Mouse (Mus musculus): Measurements from ENCODE around the gene Chst11. TPM values are rescaled to one million over a fixed set of nuclear protein-coding genes. Genes with fewer than 3 reads are reported as not detected.

The Chst11 gene
- polyA plus RNA-seq, 1 experiment from 2014 or later: 5.2 TPM

DNA sequence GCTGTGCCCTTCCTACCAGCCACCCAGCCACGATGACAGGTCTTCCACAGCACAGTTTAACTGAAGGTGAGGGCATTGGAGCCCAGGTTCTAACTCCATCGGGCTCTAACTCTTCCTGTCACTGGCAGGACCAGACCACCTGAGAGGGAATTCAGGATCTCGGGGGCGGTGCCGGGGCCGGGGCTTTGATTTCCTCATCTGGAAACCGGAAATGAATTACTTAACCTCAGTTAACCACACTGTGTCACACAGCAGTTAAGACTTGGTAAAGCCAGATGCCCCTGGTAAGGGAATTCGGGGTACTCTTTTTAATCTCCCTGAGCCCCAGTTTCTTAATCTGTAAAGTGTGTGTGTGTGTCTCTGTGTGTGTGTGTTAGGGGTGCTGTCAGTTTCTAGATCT lies 115.6 kb downstream of the Chst11 start:
- no peaks in the 10 kb centered on the region for H3K36me3 ChIP-seq (ENCODE audit: control insufficient read depth, insufficient read depth, low read length)
- no peak overlapping the region for H3K4me3 ChIP-seq (ENCODE audit: low read depth, low read length)
- peaks cover 30% of the 10 kb centered on the region for H3K4me1 ChIP-seq (ENCODE audit: control insufficient read depth, insufficient read depth, low read length)
- H3K27me3 ChIP-seq (ENCODE audit: control insufficient read depth, insufficient read depth, low read length): no peaks in the 10 kb centered on the region
- no peak overlapping the region for H3K27ac ChIP-seq (ENCODE audit: low read depth, low read length)
- H3K4me2 ChIP-seq (ENCODE audit: low read depth, low read length): no peak overlapping the region
- ATAC-seq (ENCODE audit: low read depth): no peak
- WGBS: 72% methylated on average over 8 of the region's 8 CpGs
- H3K9me3 ChIP-seq (ENCODE audit: control insufficient read depth, low read length): no peaks in the 10 kb centered on the region
- H3K9ac ChIP-seq (replicated peaks; ENCODE audit: low read depth, low read length): no peak overlapping the region

DNA sequence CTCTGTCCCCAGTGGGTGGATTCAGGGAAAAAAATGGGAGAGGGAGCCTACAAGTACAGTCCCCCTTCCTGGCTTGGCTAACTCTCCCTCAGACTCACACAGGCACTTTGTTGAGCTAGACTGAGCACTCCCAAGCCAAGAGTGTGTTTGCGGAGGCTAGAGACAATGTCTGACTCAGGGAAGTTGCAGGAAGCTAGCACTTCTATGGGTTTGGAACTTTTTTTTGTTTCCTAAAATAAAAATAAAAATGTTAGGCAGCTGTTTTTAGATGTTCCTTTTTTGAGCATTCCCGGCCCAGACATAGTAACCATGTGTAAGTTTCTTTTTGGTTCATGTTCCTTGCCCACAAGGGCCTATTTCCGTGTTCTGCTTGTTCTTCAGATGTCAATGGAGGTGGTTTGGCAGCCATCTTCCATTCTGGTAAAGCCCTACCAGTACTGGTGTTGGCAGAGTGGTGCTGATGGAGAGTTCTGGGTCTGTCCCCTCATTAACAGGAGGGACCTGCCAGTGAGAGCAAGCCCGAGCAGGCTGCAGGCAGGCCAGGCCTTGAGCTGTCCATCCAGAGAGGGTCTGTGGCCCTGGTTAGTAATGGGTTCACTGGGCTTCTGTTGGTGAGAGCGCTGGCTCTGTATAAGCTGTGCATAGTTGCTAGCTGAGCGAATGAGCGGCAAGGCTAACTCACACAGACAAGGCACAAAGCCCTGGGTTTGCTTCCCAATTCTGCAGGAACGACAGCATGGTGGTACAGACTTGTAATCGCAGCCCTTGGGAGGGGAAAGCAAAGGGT lies 116.3 kb downstream of the Chst11 start:
- Histone ChIP-seq H3K27me3 (ENCODE audit: control insufficient read depth, insufficient read depth, low read length) (no peaks in the 10 kb centered on the region), H3K4me1 (ENCODE audit: control insufficient read depth, insufficient read depth, low read length) (peaks cover 30% of the 10 kb centered on the region)

DNA sequence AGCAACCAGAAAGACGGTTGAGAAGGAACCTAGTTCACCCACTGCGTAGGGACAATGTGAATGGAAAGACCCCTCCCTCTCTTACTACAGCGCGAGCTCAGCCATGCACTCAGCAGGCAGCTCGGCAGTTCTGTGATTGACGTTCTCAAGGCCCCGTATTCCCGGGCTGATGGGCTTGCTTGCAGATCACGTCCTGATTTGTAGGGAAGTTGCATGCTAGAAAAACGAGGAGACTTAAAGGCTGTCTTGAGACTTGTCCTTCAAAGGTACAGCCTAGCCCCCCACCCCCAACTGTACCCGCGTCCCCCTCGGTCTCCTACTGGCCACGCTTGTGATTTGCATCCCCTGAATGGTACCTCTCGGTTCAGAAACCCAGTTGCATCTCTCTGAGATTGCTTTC lies 117.4 kb downstream of the Chst11 start:
- H3K9ac ChIP-seq (replicated peaks; ENCODE audit: low read depth, low read length): 0 out of 2 replicates have a peak overlapping the region, but pooled peaks have one; percentile 7
- H3K4me2 ChIP-seq (ENCODE audit: low read depth, low read length): no peak overlapping the region
- H3K9me3 ChIP-seq (ENCODE audit: control insufficient read depth, low read length): no peaks in the 10 kb centered on the region
- H3K36me3 ChIP-seq (ENCODE audit: control insufficient read depth, insufficient read depth, low read length): no peaks in the 10 kb centered on the region
- H3K4me1 ChIP-seq (ENCODE audit: control insufficient read depth, insufficient read depth, low read length): peaks cover 29% of the 10 kb centered on the region
- H3K27me3 ChIP-seq (ENCODE audit: control insufficient read depth, insufficient read depth, low read length): no peaks in the 10 kb centered on the region
- peak overlapping the region; percentile 10; the same call in 1 of the 2 replicates for H3K27ac ChIP-seq (ENCODE audit: low read depth, low read length)
- WGBS: 12% methylated on average over 15 of the region's 15 CpGs
- ATAC-seq (ENCODE audit: low read depth): no peak
- no peak overlapping the region for H3K4me3 ChIP-seq (ENCODE audit: low read depth, low read length)

More for the DNA sequence above, 116.3 kb downstream of the Chst11 start:
- no peak overlapping the region for H3K4me3 ChIP-seq (ENCODE audit: low read depth, low read length)
- ATAC-seq (ENCODE audit: low read depth): no peak
- no peak overlapping the region for H3K9ac ChIP-seq (replicated peaks; ENCODE audit: low read depth, low read length)
- no peaks in the 10 kb centered on the region for H3K36me3 ChIP-seq (ENCODE audit: control insufficient read depth, insufficient read depth, low read length)
- WGBS: 88% methylated on average over 9 of the region's 9 CpGs
- no peak overlapping the region for H3K27ac ChIP-seq (ENCODE audit: low read depth, low read length)
- H3K9me3 ChIP-seq (ENCODE audit: control insufficient read depth, low read length): no peaks in the 10 kb centered on the region
- H3K4me2 ChIP-seq (ENCODE audit: low read depth, low read length): no peak overlapping the region

DNA sequence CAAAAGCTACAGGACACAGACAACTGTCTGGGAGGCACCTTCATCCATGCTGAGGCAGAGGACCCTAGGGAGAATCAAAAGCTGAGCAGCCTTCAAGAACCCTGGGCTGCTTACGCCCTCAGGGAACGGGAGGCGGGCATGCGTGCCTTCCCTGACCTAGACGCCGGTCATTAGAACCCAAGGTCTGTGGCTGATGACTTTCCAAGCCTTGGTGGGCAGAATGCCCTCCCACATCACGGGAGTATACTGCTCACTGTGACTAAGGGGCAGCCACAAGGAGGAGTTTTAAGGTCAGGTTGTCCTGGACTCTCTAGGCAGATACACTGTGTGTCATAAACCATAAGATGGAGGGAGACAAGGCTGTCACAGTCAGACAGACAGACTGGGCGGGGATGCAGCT lies 118.9 kb downstream of the Chst11 start:
- ATAC-seq (ENCODE audit: low read depth): no peak
- Histone ChIP-seq H3K9ac (replicated peaks; ENCODE audit: low read depth, low read length) (no peak overlapping the region), H3K27ac (ENCODE audit: low read depth, low read length) (no peak overlapping the region), H3K9me3 (ENCODE audit: control insufficient read depth, low read length) (no peaks in the 10 kb centered on the region), H3K27me3 (ENCODE audit: control insufficient read depth, insufficient read depth, low read length) (no peaks in the 10 kb centered on the region), H3K4me3 (ENCODE audit: low read depth, low read length) (no peak overlapping the region), H3K4me2 (ENCODE audit: low read depth, low read length) (no peak overlapping the region), H3K4me1 (ENCODE audit: control insufficient read depth, insufficient read depth, low read length) (peaks cover 27% of the 10 kb centered on the region), H3K36me3 (ENCODE audit: control insufficient read depth, insufficient read depth, low read length) (no peaks in the 10 kb centered on the region)
- 84% methylated on average over 8 of the region's 8 CpGs for WGBS

DNA sequence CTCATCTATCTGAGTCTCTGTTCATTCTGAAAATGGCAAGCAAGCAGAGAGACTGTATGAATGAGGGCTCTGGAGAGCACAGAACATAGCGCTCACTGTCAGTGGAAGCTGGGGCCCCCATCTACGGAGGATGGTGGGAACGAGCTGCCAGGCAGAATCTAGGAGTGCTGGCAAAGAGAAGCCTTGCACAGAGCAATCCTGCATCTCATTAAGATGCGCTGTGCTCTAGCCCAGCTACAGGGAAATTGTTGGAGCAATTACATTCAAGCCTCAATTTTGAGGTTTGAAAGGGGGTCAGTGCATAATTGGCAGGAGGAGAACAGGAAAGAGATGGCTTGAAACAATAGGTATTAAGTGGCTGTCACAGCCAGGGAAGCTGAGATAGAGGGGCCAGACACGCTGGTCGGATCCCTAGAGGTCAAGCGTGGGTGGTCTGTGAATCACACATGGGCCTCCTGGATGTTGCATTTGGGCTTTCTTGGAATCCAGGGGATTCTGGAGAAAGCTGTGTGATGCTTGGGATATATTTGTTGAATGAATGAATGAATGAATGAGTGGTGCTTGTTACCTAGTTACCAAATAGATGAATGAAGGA lies 121.0 kb downstream of the Chst11 start:
- Histone ChIP-seq H3K9me3 (ENCODE audit: control insufficient read depth, low read length) (no peaks in the 10 kb centered on the region), H3K4me1 (ENCODE audit: control insufficient read depth, insufficient read depth, low read length) (peaks cover 27% of the 10 kb centered on the region), H3K27me3 (ENCODE audit: control insufficient read depth, insufficient read depth, low read length) (no peaks in the 10 kb centered on the region), H3K27ac (ENCODE audit: low read depth, low read length) (0 out of 2 replicates have a peak overlapping the region, but pooled peaks have one; percentile 11), H3K4me3 (ENCODE audit: low read depth, low read length) (no peak overlapping the region), H3K9ac (replicated peaks; ENCODE audit: low read depth, low read length) (no peak overlapping the region), H3K36me3 (ENCODE audit: control insufficient read depth, insufficient read depth, low read length) (no peaks in the 10 kb centered on the region), H3K4me2 (ENCODE audit: low read depth, low read length) (no peak overlapping the region)
- WGBS: 24% methylated on average over 7 of the region's 7 CpGs
- peak; percentile 52; the same call in 1 of the 2 replicates for ATAC-seq (ENCODE audit: low read depth)

DNA sequence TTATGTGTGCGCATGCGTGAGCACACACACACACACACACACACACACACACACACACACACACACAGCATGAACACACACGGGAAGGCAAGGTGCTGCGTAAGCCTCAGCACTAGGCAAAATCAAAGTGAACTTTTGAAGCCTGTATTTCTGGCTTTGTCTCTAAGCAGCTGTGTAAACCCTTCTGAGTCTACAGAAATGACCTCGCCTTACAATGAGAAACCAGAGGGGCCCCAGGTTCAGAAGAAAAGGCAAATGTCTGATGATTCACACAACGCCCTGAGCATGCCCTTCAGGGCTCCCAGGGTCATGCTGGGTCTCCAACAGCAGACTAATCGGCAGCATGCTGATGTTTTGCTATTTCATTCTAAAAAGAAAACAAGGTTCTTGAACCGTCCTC lies 122.1 kb downstream of the Chst11 start:
- ATAC-seq (ENCODE audit: low read depth): no peak
- no peak overlapping the region for H3K4me2 ChIP-seq (ENCODE audit: low read depth, low read length)
- H3K9ac ChIP-seq (replicated peaks; ENCODE audit: low read depth, low read length): no peak overlapping the region
- no peaks in the 10 kb centered on the region for H3K9me3 ChIP-seq (ENCODE audit: control insufficient read depth, low read length)
- H3K27me3 ChIP-seq (ENCODE audit: control insufficient read depth, insufficient read depth, low read length): no peaks in the 10 kb centered on the region
- H3K27ac ChIP-seq (ENCODE audit: low read depth, low read length): no peak overlapping the region; the same call in 1 of the 2 replicates
- WGBS: 39% methylated on average over 8 of the region's 8 CpGs
- H3K36me3 ChIP-seq (ENCODE audit: control insufficient read depth, insufficient read depth, low read length): no peaks in the 10 kb centered on the region
- no peak overlapping the region for H3K4me3 ChIP-seq (ENCODE audit: low read depth, low read length)
- H3K4me1 ChIP-seq (ENCODE audit: control insufficient read depth, insufficient read depth, low read length): peaks cover 27% of the 10 kb centered on the region

DNA sequence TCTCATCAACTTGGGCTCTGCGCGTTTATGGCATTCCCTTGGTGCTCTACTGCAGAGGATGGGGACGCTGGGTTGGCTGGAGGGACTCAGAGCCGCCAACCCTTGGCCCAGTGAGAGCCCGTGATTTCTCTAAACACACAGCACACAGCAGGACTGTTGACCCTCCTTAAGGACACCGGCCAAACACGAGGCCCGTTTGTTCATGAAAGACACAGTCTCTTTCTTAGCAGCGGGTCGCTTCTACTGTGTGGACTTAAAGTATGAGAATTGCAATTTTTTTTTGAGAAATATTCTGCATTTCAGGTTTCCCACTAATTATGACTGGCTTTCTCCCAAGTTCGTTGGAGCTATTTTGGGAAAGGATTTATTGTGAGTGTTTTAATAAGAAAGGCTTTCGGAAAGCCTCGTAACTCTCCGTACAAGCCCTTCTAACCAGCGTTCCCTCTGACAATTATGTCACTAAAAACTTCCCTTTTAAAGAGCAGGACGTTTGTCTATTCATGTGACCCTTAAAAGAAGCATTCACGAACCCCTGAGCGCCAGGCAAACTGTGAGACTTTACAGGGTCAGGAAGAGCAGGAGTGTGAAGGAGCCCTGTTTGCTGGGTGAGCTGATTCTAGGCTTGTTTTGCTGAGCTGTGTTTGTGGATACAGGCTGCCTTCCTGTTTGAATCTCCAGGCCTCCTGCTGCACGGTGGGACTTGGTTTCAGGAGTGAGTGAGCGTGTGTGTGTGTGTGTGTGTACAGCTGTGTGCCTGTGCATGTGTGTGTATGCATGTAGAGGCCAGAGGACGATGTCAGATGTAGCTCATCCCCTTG lies 122.8 kb downstream of the Chst11 start:
- no peak overlapping the region; the same call in 1 of the 2 replicates for H3K27ac ChIP-seq (ENCODE audit: low read depth, low read length)
- WGBS: 25% methylated on average over 21 of the region's 21 CpGs
- H3K9me3 ChIP-seq (ENCODE audit: control insufficient read depth, low read length): no peaks in the 10 kb centered on the region
- no peak overlapping the region for H3K4me2 ChIP-seq (ENCODE audit: low read depth, low read length)
- no peaks in the 10 kb centered on the region for H3K27me3 ChIP-seq (ENCODE audit: control insufficient read depth, insufficient read depth, low read length)
- peaks cover 21% of the 10 kb centered on the region for H3K4me1 ChIP-seq (ENCODE audit: control insufficient read depth, insufficient read depth, low read length)
- no peak for ATAC-seq (ENCODE audit: low read depth)
- no peak overlapping the region for H3K9ac ChIP-seq (replicated peaks; ENCODE audit: low read depth, low read length)
- no peak overlapping the region for H3K4me3 ChIP-seq (ENCODE audit: low read depth, low read length)
- no peaks in the 10 kb centered on the region for H3K36me3 ChIP-seq (ENCODE audit: control insufficient read depth, insufficient read depth, low read length)

DNA sequence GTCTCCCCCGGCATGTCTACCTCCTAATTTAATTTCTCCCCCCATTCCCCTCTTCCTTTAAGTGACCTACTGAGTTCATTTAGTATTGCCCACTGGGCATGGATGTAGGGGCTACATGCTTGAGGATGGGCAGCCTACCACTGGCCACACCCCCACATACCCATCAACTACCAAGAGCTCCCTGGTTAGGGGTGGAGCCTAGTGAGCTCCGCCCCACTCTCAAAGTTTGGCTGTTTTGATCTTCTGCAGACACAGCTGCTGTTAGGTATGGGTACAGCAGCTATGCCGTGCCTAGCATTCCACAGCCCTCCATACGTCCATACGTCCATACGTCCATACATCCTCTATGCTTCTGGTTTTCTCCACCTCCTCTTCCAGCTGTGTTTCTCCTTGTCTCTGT lies 123.6 kb downstream of the Chst11 start:
- ATAC-seq (ENCODE audit: low read depth): no peak
- 98% methylated on average over 6 of the region's 6 CpGs for WGBS
- Histone ChIP-seq H3K4me1 (ENCODE audit: control insufficient read depth, insufficient read depth, low read length) (peaks cover 20% of the 10 kb centered on the region), H3K9me3 (ENCODE audit: control insufficient read depth, low read length) (no peaks in the 10 kb centered on the region), H3K27ac (ENCODE audit: low read depth, low read length) (no peak overlapping the region), H3K4me2 (ENCODE audit: low read depth, low read length) (no peak overlapping the region), H3K4me3 (ENCODE audit: low read depth, low read length) (no peak overlapping the region), H3K27me3 (ENCODE audit: control insufficient read depth, insufficient read depth, low read length) (no peaks in the 10 kb centered on the region), H3K36me3 (ENCODE audit: control insufficient read depth, insufficient read depth, low read length) (no peaks in the 10 kb centered on the region), H3K9ac (replicated peaks; ENCODE audit: low read depth, low read length) (no peak overlapping the region)

Data from neural tube, embryonic 14.5 days (tissue).